Mouse (Mus musculus): ENCODE results near the gene Cadm4.

GRCm38 (mm10) chr7:24504004-24504403 is 22.2 kb downstream of the Cadm4 start:
- TF ChIP-seq POLR2A (IDR thresholded peaks at IDR 0.05; ENCODE audit: insufficient read depth, low read depth, low read length), result no peak
- no peak for TF ChIP-seq CTCF (IDR thresholded peaks at IDR 0.05)

All from heart, adult 2 months (tissue).